Mouse (Mus musculus) brown adipose tissue, adult 24 weeks (tissue): ENCODE data around the gene Gm49355. TPM values are rescaled to one million over a fixed set of nuclear protein-coding genes. Genes with fewer than 3 reads are reported as not detected.
"Not testable (repeated sequence)": the region's sequence is repeated elsewhere in the genome, so short reads cannot be mapped to it uniquely, and the experiment has no call there.

Source experiments
- H3K27ac ChIP-seq: fragments of 200-500 bp; replicated peaks from 2 replicates; pipeline ENCODE4 v1.5.1; 2012; ENCODE audit warnings: low read depth, mild to moderate bottlenecking, low read length
- H3K4me1 ChIP-seq: fragments of 200-500 bp; 2 replicates; pipeline ENCODE4 v1.6.1; 2012; ENCODE audit warnings: low read length, mixed read lengths; ENCODE audit not compliant: control insufficient read depth, insufficient read depth, insufficient read length
- H3K4me3 ChIP-seq: fragments of 200-500 bp; 2 replicates; pipeline ENCODE4 v1.5.1; 2012; ENCODE audit warnings: low read depth, mild to moderate bottlenecking, low read length, moderate library complexity; ENCODE audit not compliant: insufficient read depth
- polyA plus RNA-seq: library from polyadenylated mRNA; stranded (reverse); fragments of >200 nt; gene quantifications from 2 replicates; pipeline ENCODE4 v1.2.4, GENCODE M21; 2012; ENCODE audit not compliant: missing spikeins, insufficient read depth, insufficient read length

Gm49355 gene
- polyA plus RNA-seq = not detected in 2 replicates

GRCm38 (mm10) chr14:12283641-12284040 is at the start of gene Gm49355:
TSS of gene Gm49355 (plus strand) at chr14:12283976.
- Histone ChIP-seq H3K4me3 (peak within 1 kb of the TSS; percentile 89), H3K4me1 (no peaks in the 10 kb centered on the region), H3K27ac (peak within 1 kb of the TSS; percentile 90)

- Histone ChIP-seq H3K27ac (no peak overlapping the region), H3K4me1 (no peaks in the 10 kb centered on the region), H3K4me3 (no peak overlapping the region)
Measured at GRCm38 (mm10) chr14:12243726-12244125, 40.0 kb upstream of the Gm49355 start.

- no peak overlapping the region for H3K4me3 ChIP-seq
Measured at GRCm38 (mm10) chr14:12276031-12276430, 7.7 kb upstream of the Gm49355 start.

GRCm38 (mm10) chr14:12284141-12284912 is 551 bp downstream of the Gm49355 start, which contains the start of gene 3830406C13Rik:
TSS of gene 3830406C13Rik (plus strand) at chr14:12284173.
- H3K27ac ChIP-seq = peak within 1 kb of the TSS; percentile 90
- no peaks in the 10 kb centered on the region for H3K4me1 ChIP-seq
- H3K4me3 ChIP-seq = peak within 1 kb of the TSS; percentile 89

More at GRCm38 (mm10) chr14:12276031-12276430, 7.7 kb upstream of the Gm49355 start:
- no peak overlapping the region for H3K27ac ChIP-seq
- H3K4me1 ChIP-seq = no peaks in the 10 kb centered on the region

- H3K4me1 ChIP-seq, H3K27ac ChIP-seq, H3K4me3 ChIP-seq: not testable (repeated sequence)
Measured at GRCm38 (mm10) chr14:12289747-12290146, 6.0 kb downstream of the Gm49355 start.

- H3K4me1 ChIP-seq = no peaks in the 10 kb centered on the region
- H3K4me3 ChIP-seq = no peak overlapping the region
- H3K27ac ChIP-seq = no peak overlapping the region
Measured at GRCm38 (mm10) chr14:12296391-12296790, 12.6 kb downstream of the Gm49355 start.

GRCm38 (mm10) chr14:12299171-12299570 is 15.4 kb downstream of the Gm49355 start:
- H3K4me1 ChIP-seq = no peaks in the 10 kb centered on the region
- H3K4me3 ChIP-seq = no peak overlapping the region
- H3K27ac ChIP-seq = no peak overlapping the region

GRCm38 (mm10) chr14:12299654-12300053 is 15.9 kb downstream of the Gm49355 start:
- no peaks in the 10 kb centered on the region for H3K4me1 ChIP-seq
- H3K4me3 ChIP-seq = no peak overlapping the region

GRCm38 (mm10) chr14:12300275-12300674 is 16.5 kb downstream of the Gm49355 start:
- H3K4me3 ChIP-seq = no peak overlapping the region
- H3K4me1 ChIP-seq = no peaks in the 10 kb centered on the region

More at GRCm38 (mm10) chr14:12299654-12300053, 15.9 kb downstream of the Gm49355 start:
- no peak overlapping the region for H3K27ac ChIP-seq

GRCm38 (mm10) chr14:12300677-12301076 is 16.9 kb downstream of the Gm49355 start:
- H3K27ac ChIP-seq = no peak overlapping the region
- no peaks in the 10 kb centered on the region for H3K4me1 ChIP-seq
- no peak overlapping the region for H3K4me3 ChIP-seq

More at GRCm38 (mm10) chr14:12300275-12300674, 16.5 kb downstream of the Gm49355 start:
- no peak overlapping the region for H3K27ac ChIP-seq

GRCm38 (mm10) chr14:12303106-12303505 is 19.3 kb downstream of the Gm49355 start:
- Histone ChIP-seq H3K4me3 (no peak overlapping the region), H3K27ac (no peak overlapping the region), H3K4me1 (no peaks in the 10 kb centered on the region)

- no peak overlapping the region for H3K4me3 ChIP-seq
- no peaks in the 10 kb centered on the region for H3K4me1 ChIP-seq
- H3K27ac ChIP-seq = no peak overlapping the region
Measured at GRCm38 (mm10) chr14:12333622-12334021, 49.8 kb downstream of the Gm49355 start.

- no peak overlapping the region for H3K27ac ChIP-seq
- no peaks in the 10 kb centered on the region for H3K4me1 ChIP-seq
- H3K4me3 ChIP-seq = no peak overlapping the region
Measured at GRCm38 (mm10) chr14:12334925-12335324, 51.1 kb downstream of the Gm49355 start.

GRCm38 (mm10) chr14:12337421-12337997 is 53.7 kb downstream of the Gm49355 start:
- Histone ChIP-seq H3K4me3 (no peak overlapping the region), H3K27ac (no peak overlapping the region), H3K4me1 (no peaks in the 10 kb centered on the region)

- no peaks in the 10 kb centered on the region for H3K4me1 ChIP-seq
- no peak overlapping the region for H3K4me3 ChIP-seq
- H3K27ac ChIP-seq = no peak overlapping the region
Measured at GRCm38 (mm10) chr14:12337998-12338809, 54.4 kb downstream of the Gm49355 start.
